Comparison of ENCODE assay signal across 8 mouse cellular contexts in genomic region chr11:117081165-117082064, GRCm38 (mm10). TPM values are rescaled to one million over a fixed set of nuclear protein-coding genes. Genes with fewer than 3 reads are reported as not detected.
DNase-seq lines count a peak whose midpoint lies in the region; ATAC-seq lines count a peak whose summit lies in the region.

No protein-coding gene starts in this region.

- peaks cover 32% of the 10 kb centered on the region for H3K36me3 ChIP-seq in hindbrain, embryonic 14.5 days (replicated peaks; ENCODE audit: control insufficient read depth, insufficient read depth)

- DNase-seq in R1 (ENCODE audit: low read depth, low spot score): peak; percentile 100
- DNase-seq in cerebellum, postnatal 14 days: peak; percentile 82 to 83
- DNase-seq in frontal cortex, postnatal 25 days (ENCODE audit: low spot score in 2 of 2): peak; percentile 61 to 73
- peak; percentile 90 for DNase-seq in hindbrain, embryonic 14.5 days (ENCODE audit: low spot score)
- peak; percentile 81 to 89 for DNase-seq in layer of hippocampus, postnatal 14 days (ENCODE audit: low spot score in 2 of 2)
- DNase-seq in lung, postnatal 25 days (ENCODE audit: low spot score): peak; percentile 95
- DNase-seq in retina, adult 2 months (ENCODE audit: low read depth, low spot score): peak; percentile 61
- DNase-seq in thymus, postnatal 25 days: peak; percentile 69

- peaks cover 8% of the 10 kb centered on the region for H3K4me1 ChIP-seq in hindbrain, embryonic 14.5 days (replicated peaks; ENCODE audit: control insufficient read depth, insufficient read depth, low read length)

- peak overlapping the region; percentile 28 for H3K4me2 ChIP-seq in hindbrain, embryonic 14.5 days (replicated peaks)

- H3K9ac ChIP-seq in hindbrain, embryonic 14.5 days: no peak overlapping the region

- H3K27ac ChIP-seq in hindbrain, embryonic 14.5 days: 0 out of 2 replicates have a peak overlapping the region, but pooled peaks have one; percentile 2

- 33% methylated on average over 16 of the region's 16 CpGs for WGBS in hindbrain, embryonic 14.5 days

- H3K9me3 ChIP-seq in hindbrain, embryonic 14.5 days (ENCODE audit: control insufficient read depth, low read length): no peaks in the 10 kb centered on the region

- no peaks in the 10 kb centered on the region for H3K27me3 ChIP-seq in hindbrain, embryonic 14.5 days (ENCODE audit: control insufficient read depth, insufficient read depth, low read length)

- ATAC-seq in hindbrain, embryonic 14.5 days (ENCODE audit: low FRiP score): peak; percentile 44

- H3K4me3 ChIP-seq in hindbrain, embryonic 14.5 days (replicated peaks; ENCODE audit: low read length): no peak overlapping the region

RNA-seq across cellular contexts. Expression of gene Sec14l1, which starts 33.6 kb away (rescaled TPM):
- 41.2 and 41.9 TPM in 2 replicates for polyA plus RNA-seq in hindbrain, embryonic 14.5 days (2014; fragmentation: Nextera tagmentation; extraction: Ambion mirVana)
- total RNA-seq in layer of hippocampus, postnatal 14 days (2021): 100 to 1,000 TPM; 171 to 174 TPM
